Mouse (Mus musculus): ENCODE results near the gene Cdh6. TPM values are rescaled to one million over a fixed set of nuclear protein-coding genes. Genes with fewer than 3 reads are reported as not detected.

Cdh6 gene
- polyA plus RNA-seq, 1 experiment from 2014 or later, result 15.1 TPM

- Histone ChIP-seq H3K4me1 (no peaks in the 10 kb centered on the region), H3K36me3 (no peaks in the 10 kb centered on the region), H3K9me3 (replicated peaks) (no peaks in the 10 kb centered on the region), H3K27ac (replicated peaks) (no peak overlapping the region), H3K27me3 (ENCODE audit: low read depth, poor library complexity, severe bottlenecking) (no peaks in the 10 kb centered on the region), H3K4me3 (no peak overlapping the region)
- 67% methylated on average over 4 of the region's 4 CpGs for WGBS
- no peak for DNase-seq (ENCODE audit: low spot score)
Observed at GRCm38 (mm10) chr15:13008803-13009202, 164.7 kb downstream of the Cdh6 start.

- Histone ChIP-seq H3K4me1 (no peaks in the 10 kb centered on the region), H3K9me3 (replicated peaks) (no peaks in the 10 kb centered on the region), H3K27ac (replicated peaks) (no peak overlapping the region), H3K4me3 (no peak overlapping the region), H3K27me3 (ENCODE audit: low read depth, poor library complexity, severe bottlenecking) (no peaks in the 10 kb centered on the region), H3K36me3 (no peaks in the 10 kb centered on the region)
- 84% methylated on average over 13 of the region's 13 CpGs for WGBS
- DNase-seq (ENCODE audit: low spot score), result no peak
Observed at GRCm38 (mm10) chr15:13005934-13006333, 167.5 kb downstream of the Cdh6 start.

DNA sequence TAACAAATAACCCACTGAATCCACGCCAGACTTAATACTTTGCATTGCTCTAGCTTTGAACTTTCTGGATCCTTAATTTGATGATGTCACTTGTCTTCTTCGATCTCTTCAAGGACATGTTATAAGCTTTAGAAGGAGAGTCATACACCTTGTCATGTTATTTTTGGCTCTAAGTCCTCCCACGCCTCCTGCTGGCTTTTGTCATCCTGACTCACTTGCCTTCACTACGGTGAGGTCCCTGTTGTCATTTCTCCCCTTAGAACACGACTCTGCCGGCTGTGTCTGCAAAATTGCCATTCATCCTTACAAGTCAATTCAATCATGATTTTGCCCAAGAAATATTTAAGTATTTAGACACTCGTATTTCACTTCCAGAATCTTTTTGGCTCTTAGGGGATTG is 171.9 kb downstream of the Cdh6 start:
- Histone ChIP-seq H3K4me3 (no peak overlapping the region), H3K27ac (replicated peaks) (no peak overlapping the region), H3K4me1 (no peaks in the 10 kb centered on the region), H3K9me3 (replicated peaks) (no peaks in the 10 kb centered on the region), H3K36me3 (no peaks in the 10 kb centered on the region), H3K27me3 (ENCODE audit: low read depth, poor library complexity, severe bottlenecking) (no peaks in the 10 kb centered on the region)
- no peak for DNase-seq (ENCODE audit: low spot score)
- WGBS, result 86% methylated on average over 7 of the region's 7 CpGs

- 81% methylated on average over 9 of the region's 9 CpGs for WGBS
- Histone ChIP-seq H3K4me1 (no peaks in the 10 kb centered on the region), H3K9me3 (replicated peaks) (peaks cover 12% of the 10 kb centered on the region), H3K27me3 (ENCODE audit: low read depth, poor library complexity, severe bottlenecking) (no peaks in the 10 kb centered on the region), H3K27ac (replicated peaks) (no peak overlapping the region), H3K36me3 (no peaks in the 10 kb centered on the region), H3K4me3 (no peak overlapping the region)
- DNase-seq (ENCODE audit: low spot score), result no peak
Observed at GRCm38 (mm10) chr15:12994563-12995359, 178.7 kb downstream of the Cdh6 start.
